Mouse (Mus musculus) liver, adult 2 months (tissue): ENCODE measurements around the gene Mecom. TPM values are rescaled to one million over a fixed set of nuclear protein-coding genes. Genes with fewer than 3 reads are reported as not detected.
"Not testable (repeated sequence)": the region's sequence is repeated elsewhere in the genome, so short reads cannot be mapped to it uniquely, and the experiment has no call there.

Source experiments
- DNase-seq: peaks from one replicate; pipeline ENCODE4 v3.0.0-alpha.2; 2011; ENCODE audit warnings: low read depth, low spot score; ENCODE audit errors: extremely low read depth
- H3K27ac ChIP-seq: fragments of 200-500 bp; replicated peaks from 2 replicates; pipeline ENCODE4 v1.5.1; 2012; ENCODE audit warnings: low read depth, mild to moderate bottlenecking, control low read depth, inconsistent platforms, low read length; ENCODE audit not compliant: insufficient read depth
- H3K27me3 ChIP-seq: fragments of 200-500 bp; 2 replicates; pipeline ENCODE4 v1.6.1; 2012; ENCODE audit warnings: mild to moderate bottlenecking, moderate library complexity, low read length, inconsistent platforms; ENCODE audit not compliant: control insufficient read depth, insufficient read depth
- H3K36me3 ChIP-seq: fragments of 200-500 bp; 2 replicates; pipeline ENCODE4 v1.6.1; 2012; ENCODE audit warnings: low read length, inconsistent platforms; ENCODE audit not compliant: control insufficient read depth, insufficient read depth
- H3K4me1 ChIP-seq: fragments of 200-500 bp; 2 replicates; pipeline ENCODE4 v1.6.1; 2011; ENCODE audit warnings: low read length; ENCODE audit not compliant: control insufficient read depth, insufficient read depth
- H3K4me3 ChIP-seq: fragments of 200-500 bp; 2 replicates; pipeline ENCODE4 v1.5.1; 2011; ENCODE audit warnings: low read depth, mild to moderate bottlenecking, control low read depth, low read length, moderate library complexity; ENCODE audit not compliant: insufficient read depth
- H3K79me2 ChIP-seq: fragments of 200-500 bp; 2 replicates; pipeline ENCODE4 v1.6.1; 2012; ENCODE audit warnings: inconsistent platforms, mild to moderate bottlenecking, low read length, moderate library complexity; ENCODE audit not compliant: control insufficient read depth, insufficient read depth
- H3K9ac ChIP-seq: fragments of 200-500 bp; 2 replicates; pipeline ENCODE4 v1.6.1; 2012; ENCODE audit warnings: low read depth, mild to moderate bottlenecking, control low read depth, inconsistent platforms, low read length
- CTCF ChIP-seq: fragments of 200-500 bp; IDR thresholded peaks from 2 replicates; pipeline ENCODE4 v1.5.1; 2011; ENCODE audit warnings: low read depth, low read length, control low read depth
- POLR2A ChIP-seq: fragments of 200-500 bp; IDR thresholded peaks from 2 replicates; pipeline ENCODE4 v1.6.1; 2011; ENCODE audit warnings: low read length, control low read depth; ENCODE audit not compliant: insufficient read depth; ENCODE audit errors: extremely low read depth
- WGBS: fragments of 180-500 bp; shearing (Covaris S2); methylation state at CpG from one replicate; pipeline ENCODE4 v1.1.7; 2018; 5-methylcytosine and 5-hydroxymethylcytosine counted together
- polyA plus RNA-seq: library from polyadenylated mRNA; depleted of rRNA; stranded (reverse); fragments of >200 nt; gene quantifications from 2 replicates; pipeline ENCODE4 v1.2.3, GENCODE M21; 2012
- total RNA-seq: library from RNA; depleted of rRNA; stranded (reverse); fragments of >200 nt; gene quantifications from 2 replicates; pipeline ENCODE4 v1.2.3, GENCODE M21; 2014

Mecom gene
- total and polyA plus RNA-seq, 2 experiments = 0.39 to 1.4 TPM

- H3K4me3 ChIP-seq = no peak overlapping the region
- no peak overlapping the region for H3K27ac ChIP-seq
- DNase-seq = no peak
- TF ChIP-seq POLR2A (no peak), CTCF (no peak)
- no peaks in the 10 kb centered on the region for H3K27me3 ChIP-seq
- H3K36me3 ChIP-seq = no peaks in the 10 kb centered on the region
- H3K4me1 ChIP-seq = peaks cover 2% of the 10 kb centered on the region; the same call in 1 of the 2 replicates
- H3K79me2 ChIP-seq = no peaks in the 10 kb centered on the region
- 66% methylated on average over 7 of the region's 7 CpGs for WGBS
- H3K9ac ChIP-seq = no peak overlapping the region
Measured at GRCm38 (mm10) chr3:30548928-30549327, 1.1 kb upstream of the Mecom start.

- Histone ChIP-seq H3K4me1 (peaks cover 2% of the 10 kb centered on the region; the same call in 1 of the 2 replicates), H3K4me3 (no peak overlapping the region), H3K27me3 (no peaks in the 10 kb centered on the region), H3K79me2 (no peaks in the 10 kb centered on the region), H3K27ac (no peak overlapping the region), H3K9ac (no peak overlapping the region), H3K36me3 (no peaks in the 10 kb centered on the region)
- no peak for DNase-seq
- TF ChIP-seq POLR2A (no peak), CTCF (no peak)
- WGBS = 47% methylated on average over 11 of the region's 11 CpGs
Measured at GRCm38 (mm10) chr3:30546831-30547369, 908 bp downstream of the Mecom start.

DNA sequence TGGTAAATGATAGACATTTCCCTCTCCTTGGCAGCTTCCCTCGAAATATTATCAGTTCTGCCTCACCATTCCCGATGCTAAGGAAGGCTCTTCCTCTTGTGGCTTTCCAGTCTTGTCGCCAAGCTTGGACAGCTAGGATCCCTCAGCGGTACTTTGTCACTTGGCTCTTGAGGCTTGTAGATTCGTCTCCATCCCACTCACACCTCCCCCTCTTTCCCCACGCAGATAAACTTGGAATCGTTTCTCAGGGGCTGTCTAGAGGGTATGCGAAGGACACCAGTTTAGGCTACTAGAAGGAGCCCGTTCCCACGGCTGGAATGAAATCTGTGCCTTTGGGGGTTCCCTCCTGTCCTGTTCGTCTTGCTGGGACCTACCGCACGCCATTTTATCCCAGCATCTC, 1.4 kb downstream of the Mecom start:
- H3K79me2 ChIP-seq = no peaks in the 10 kb centered on the region
- H3K27ac ChIP-seq = no peak overlapping the region
- H3K36me3 ChIP-seq = no peaks in the 10 kb centered on the region
- no peak for DNase-seq
- TF ChIP-seq CTCF (no peak), POLR2A (no peak)
- 57% methylated on average over 13 of the region's 13 CpGs for WGBS
- H3K9ac ChIP-seq = no peak overlapping the region
- H3K4me1 ChIP-seq = peaks cover 2% of the 10 kb centered on the region; the same call in 1 of the 2 replicates
- H3K4me3 ChIP-seq = no peak overlapping the region
- no peaks in the 10 kb centered on the region for H3K27me3 ChIP-seq

DNA sequence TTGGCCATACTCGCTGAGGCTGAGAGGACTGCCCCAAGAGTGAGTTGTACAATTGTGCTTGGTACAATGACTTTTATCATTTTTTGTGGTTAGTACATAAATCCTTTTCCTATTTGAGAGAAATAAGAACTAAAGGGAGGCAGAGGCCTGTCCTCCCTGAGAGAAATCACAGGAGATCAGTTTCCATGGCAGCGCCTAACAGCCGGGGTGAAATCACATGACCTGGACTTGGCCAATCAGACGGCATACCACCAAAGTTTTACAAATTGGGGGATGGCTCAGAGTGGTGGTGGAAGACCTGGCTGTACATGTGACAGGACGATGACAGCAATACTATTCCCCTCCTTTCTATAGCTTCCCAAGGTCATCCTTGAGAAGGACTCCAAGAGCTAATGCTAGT, 2.6 kb downstream of the Mecom start:
- TF ChIP-seq POLR2A = no peak
- no peak for TF ChIP-seq CTCF
- H3K79me2 ChIP-seq = no peaks in the 10 kb centered on the region
- no peak overlapping the region for H3K4me3 ChIP-seq
- H3K4me1 ChIP-seq = peaks cover 2% of the 10 kb centered on the region; the same call in 1 of the 2 replicates
- H3K27ac ChIP-seq = no peak overlapping the region
- no peaks in the 10 kb centered on the region for H3K36me3 ChIP-seq
- no peak for DNase-seq
- H3K27me3 ChIP-seq = no peaks in the 10 kb centered on the region
- no peak overlapping the region for H3K9ac ChIP-seq
- 92% methylated on average over 5 of the region's 5 CpGs for WGBS

DNA sequence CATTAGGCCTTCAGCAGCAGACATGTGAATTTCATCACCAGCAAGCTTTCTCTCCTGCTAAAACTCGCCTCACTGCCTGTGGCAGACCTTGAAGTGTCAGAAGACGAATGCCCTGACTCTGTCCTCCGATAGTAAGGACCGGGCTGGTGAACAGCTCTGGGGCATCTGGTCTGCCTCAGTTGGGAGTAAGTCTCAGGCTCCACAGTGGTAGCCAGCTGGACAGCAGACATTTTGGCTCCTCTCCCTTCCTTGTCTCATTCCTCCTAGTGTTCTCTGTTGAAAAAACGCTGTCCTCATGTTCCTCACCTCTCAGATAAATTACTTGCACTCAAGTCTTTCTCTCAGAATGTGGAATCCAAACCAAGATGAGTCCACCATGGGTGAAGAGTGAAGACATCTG, 3.5 kb downstream of the Mecom start:
- H3K79me2 ChIP-seq = no peaks in the 10 kb centered on the region
- no peaks in the 10 kb centered on the region for H3K36me3 ChIP-seq
- H3K27me3 ChIP-seq = no peaks in the 10 kb centered on the region
- 72% methylated on average over 5 of the region's 5 CpGs for WGBS
- no peak overlapping the region for H3K9ac ChIP-seq
- no peaks in the 10 kb centered on the region for H3K4me1 ChIP-seq
- no peak overlapping the region for H3K4me3 ChIP-seq
- no peak for DNase-seq
- TF ChIP-seq CTCF (no peak), POLR2A (no peak)
- no peak overlapping the region for H3K27ac ChIP-seq

DNA sequence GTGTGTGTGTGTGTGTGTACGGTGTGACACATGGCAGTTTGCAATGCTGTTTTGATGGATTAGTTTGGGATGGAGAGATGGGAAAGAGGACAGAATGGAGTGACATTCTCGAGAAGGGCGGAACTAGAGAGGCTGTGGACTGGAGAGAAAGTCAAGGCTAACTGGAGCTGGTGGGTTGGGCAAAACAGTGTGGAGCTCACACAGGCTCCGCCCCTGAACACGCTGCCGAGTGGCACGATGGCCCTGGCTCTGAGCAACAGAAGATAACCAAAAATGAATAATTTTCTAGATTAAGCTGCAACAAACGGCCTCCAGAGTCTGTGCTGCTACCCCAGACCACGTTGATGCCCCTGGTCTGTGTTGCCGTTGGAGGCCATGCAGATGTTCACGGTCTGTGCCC, 12.0 kb downstream of the Mecom start:
- Histone ChIP-seq H3K4me1 (no peaks in the 10 kb centered on the region), H3K9ac (no peak overlapping the region), H3K36me3 (no peaks in the 10 kb centered on the region), H3K79me2 (no peaks in the 10 kb centered on the region), H3K4me3 (no peak overlapping the region), H3K27ac (no peak overlapping the region), H3K27me3 (no peaks in the 10 kb centered on the region)
- no peak for DNase-seq
- WGBS = 77% methylated on average over 11 of the region's 11 CpGs
- TF ChIP-seq POLR2A (no peak), CTCF (no peak)

GRCm38 (mm10) chr3:30520751-30521150, 27.1 kb downstream of the Mecom start:
- H3K79me2 ChIP-seq, H3K4me1 ChIP-seq, H3K27me3 ChIP-seq, H3K27ac ChIP-seq, H3K36me3 ChIP-seq, H3K4me3 ChIP-seq, H3K9ac ChIP-seq, DNase-seq: not testable (repeated sequence)
- 51% methylated on average over 3 of the region's 3 CpGs for WGBS
